Mouse (Mus musculus) liver, adult 2 months (tissue): ENCODE results near the gene Hspa1a. TPM values are rescaled to one million over a fixed set of nuclear protein-coding genes. Genes with fewer than 3 reads are reported as not detected.

Experiments
- DNase-seq: peaks from one replicate; pipeline ENCODE4 v3.0.0-alpha.2; 2011; ENCODE audit warnings: low read depth, low spot score; ENCODE audit errors: extremely low read depth
- H3K27ac ChIP-seq: fragments of 200-500 bp; replicated peaks from 2 replicates; pipeline ENCODE4 v1.5.1; 2012; ENCODE audit warnings: low read depth, mild to moderate bottlenecking, control low read depth, inconsistent platforms, low read length; ENCODE audit not compliant: insufficient read depth
- H3K27me3 ChIP-seq: fragments of 200-500 bp; 2 replicates; pipeline ENCODE4 v1.6.1; 2012; ENCODE audit warnings: mild to moderate bottlenecking, moderate library complexity, low read length, inconsistent platforms; ENCODE audit not compliant: control insufficient read depth, insufficient read depth
- H3K36me3 ChIP-seq: fragments of 200-500 bp; 2 replicates; pipeline ENCODE4 v1.6.1; 2012; ENCODE audit warnings: low read length, inconsistent platforms; ENCODE audit not compliant: control insufficient read depth, insufficient read depth
- H3K4me1 ChIP-seq: fragments of 200-500 bp; 2 replicates; pipeline ENCODE4 v1.6.1; 2011; ENCODE audit warnings: low read length; ENCODE audit not compliant: control insufficient read depth, insufficient read depth
- H3K4me3 ChIP-seq: fragments of 200-500 bp; 2 replicates; pipeline ENCODE4 v1.5.1; 2011; ENCODE audit warnings: low read depth, mild to moderate bottlenecking, control low read depth, low read length, moderate library complexity; ENCODE audit not compliant: insufficient read depth
- H3K79me2 ChIP-seq: fragments of 200-500 bp; 2 replicates; pipeline ENCODE4 v1.6.1; 2012; ENCODE audit warnings: inconsistent platforms, mild to moderate bottlenecking, low read length, moderate library complexity; ENCODE audit not compliant: control insufficient read depth, insufficient read depth
- H3K9ac ChIP-seq: fragments of 200-500 bp; 2 replicates; pipeline ENCODE4 v1.6.1; 2012; ENCODE audit warnings: low read depth, mild to moderate bottlenecking, control low read depth, inconsistent platforms, low read length
- CTCF ChIP-seq: fragments of 200-500 bp; IDR thresholded peaks from 2 replicates; pipeline ENCODE4 v1.5.1; 2011; ENCODE audit warnings: low read depth, low read length, control low read depth
- POLR2A ChIP-seq: fragments of 200-500 bp; IDR thresholded peaks from 2 replicates; pipeline ENCODE4 v1.6.1; 2011; ENCODE audit warnings: low read length, control low read depth; ENCODE audit not compliant: insufficient read depth; ENCODE audit errors: extremely low read depth
- WGBS: fragments of 180-500 bp; shearing (Covaris S2); methylation state at CpG from one replicate; pipeline ENCODE4 v1.1.7; 2018; 5-methylcytosine and 5-hydroxymethylcytosine counted together
- polyA plus RNA-seq: library from polyadenylated mRNA; depleted of rRNA; stranded (reverse); fragments of >200 nt; gene quantifications from 2 replicates; pipeline ENCODE4 v1.2.3, GENCODE M21; 2012
- total RNA-seq: library from RNA; depleted of rRNA; stranded (reverse); fragments of >200 nt; gene quantifications from 2 replicates; pipeline ENCODE4 v1.2.3, GENCODE M21; 2014

Gene Hspa1a
- total and polyA plus RNA-seq, 2 experiments: 0.18 to 0.45 TPM

GRCm38 (mm10) chr17:34947606-34948005, 24.4 kb downstream of the Hspa1a start:
- peak; percentile 58; the same call in 1 of the 2 replicates for TF ChIP-seq CTCF
- TF ChIP-seq POLR2A: no peak
- Histone ChIP-seq H3K27me3 (no peaks in the 10 kb centered on the region), H3K4me3 (no peak overlapping the region), H3K36me3 (peaks cover 7% of the 10 kb centered on the region; the same call in 1 of the 2 replicates), H3K4me1 (peaks cover 9% of the 10 kb centered on the region), H3K27ac (no peak overlapping the region), H3K79me2 (peaks cover 5% of the 10 kb centered on the region; the same call in 1 of the 2 replicates), H3K9ac (no peak overlapping the region)
- DNase-seq: peak; percentile 53
- WGBS: 21% methylated on average over 8 of the region's 8 CpGs

GRCm38 (mm10) chr17:34946486-34947140, 25.3 kb downstream of the Hspa1a start:
- Histone ChIP-seq H3K27ac (no peak overlapping the region), H3K36me3 (peaks cover 7% of the 10 kb centered on the region; the same call in 1 of the 2 replicates), H3K4me1 (peaks cover 9% of the 10 kb centered on the region), H3K4me3 (no peak overlapping the region), H3K27me3 (no peaks in the 10 kb centered on the region), H3K9ac (no peak overlapping the region), H3K79me2 (no peaks in the 10 kb centered on the region)
- peak; percentile 79 for DNase-seq
- 28% methylated on average over 5 of the region's 5 CpGs for WGBS
- no peak for TF ChIP-seq CTCF
- no peak for TF ChIP-seq POLR2A

- H3K27me3 ChIP-seq: no peaks in the 10 kb centered on the region
- 0 out of 2 replicates have a peak, but pooled peaks cover under 1% of the 10 kb centered on the region for H3K36me3 ChIP-seq
- DNase-seq: no peak
- H3K4me1 ChIP-seq: peaks cover 3% of the 10 kb centered on the region; the same call in 1 of the 2 replicates
- H3K4me3 ChIP-seq: no peak overlapping the region
- H3K27ac ChIP-seq: no peak overlapping the region
- H3K9ac ChIP-seq: no peak overlapping the region
- no peaks in the 10 kb centered on the region for H3K79me2 ChIP-seq
- TF ChIP-seq CTCF: no peak
- no peak for TF ChIP-seq POLR2A
Measured at GRCm38 (mm10) chr17:34944362-34944761, 27.6 kb downstream of the Hspa1a start.

- DNase-seq: peak; percentile 79
- 73% methylated on average over 4 of the region's 4 CpGs for WGBS
Measured at GRCm38 (mm10) chr17:34943128-34943815, 28.7 kb downstream of the Hspa1a start.

GRCm38 (mm10) chr17:34941344-34942041, 30.5 kb downstream of the Hspa1a start:
- TF ChIP-seq CTCF: no peak
- TF ChIP-seq POLR2A: no peak
- H3K27me3 ChIP-seq: no peaks in the 10 kb centered on the region
- H3K9ac ChIP-seq: peak overlapping the region; percentile 24; the same call in 1 of the 2 replicates
- no peak for DNase-seq
- H3K36me3 ChIP-seq: no peaks in the 10 kb centered on the region
- H3K4me1 ChIP-seq: peaks cover 2% of the 10 kb centered on the region
- no peaks in the 10 kb centered on the region for H3K79me2 ChIP-seq
- whole genome bisulfite sequencing: 57% methylated on average over 15 of the region's 15 CpGs
- no peak overlapping the region for H3K27ac ChIP-seq
- peak overlapping the region; percentile 53 for H3K4me3 ChIP-seq

More at GRCm38 (mm10) chr17:34943128-34943815, 28.7 kb downstream of the Hspa1a start:
- Histone ChIP-seq H3K27ac (no peak overlapping the region), H3K4me1 (peaks cover 3% of the 10 kb centered on the region; the same call in 1 of the 2 replicates), H3K9ac (no peak overlapping the region), H3K27me3 (no peaks in the 10 kb centered on the region), H3K4me3 (no peak overlapping the region), H3K36me3 (no peaks in the 10 kb centered on the region), H3K79me2 (no peaks in the 10 kb centered on the region)
- no peak for TF ChIP-seq CTCF
- no peak for TF ChIP-seq POLR2A
